In the genomic region with DNA sequence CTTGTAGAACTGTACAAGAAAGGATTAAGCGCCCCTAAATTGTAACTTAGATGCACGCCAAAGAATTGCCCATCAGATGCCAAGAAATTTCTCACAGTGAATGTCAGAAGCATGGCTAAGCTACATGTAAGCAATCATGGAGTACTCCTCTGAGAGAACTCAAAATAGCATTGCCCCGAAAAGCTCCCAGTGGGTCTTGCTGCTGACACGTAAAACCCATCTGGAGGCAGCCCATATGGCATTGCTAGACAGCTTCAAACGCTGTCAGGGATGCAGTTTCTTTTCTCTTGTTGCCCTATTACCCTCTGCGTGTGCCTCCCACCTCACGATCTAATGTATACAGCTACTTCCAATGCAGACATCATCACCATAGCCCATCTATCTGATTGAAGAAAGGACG, we compare ENCODE assay signal across 22 mouse cellular contexts. TPM values are rescaled to one million over a fixed set of nuclear protein-coding genes. Genes with fewer than 3 reads are reported as not detected.
DNase-seq lines count a peak whose midpoint lies in the region; ATAC-seq and TF ChIP-seq lines count a peak whose summit lies in the region.
"Had no signal": no experiment of that assay in that cellular context is flagged by ENCODE, and none has a peak within 500 bp of the region (broad histone marks: within the 10 kb centered on the region; RNA-seq: fewer than 3 reads in every experiment).

No protein-coding gene starts in this region.

- no peaks in the 10 kb centered on the region for H3K27me3 ChIP-seq in forebrain, embryonic 16.5 days (replicated peaks; ENCODE audit: control insufficient read depth, insufficient read depth, low read length)
- H3K27me3 ChIP-seq in forebrain, embryonic 11.5 days (ENCODE audit: control insufficient read depth, insufficient read depth, low read length), result no peaks in the 10 kb centered on the region
- H3K27me3 ChIP-seq in heart, embryonic 13.5 days (replicated peaks), result no peaks in the 10 kb centered on the region
- no peaks in the 10 kb centered on the region for H3K27me3 ChIP-seq in midbrain, postnatal 0 days (ENCODE audit: insufficient read depth, low read length)
- H3K27me3 ChIP-seq in midbrain, embryonic 10.5 days (ENCODE audit: low read depth, poor library complexity, severe bottlenecking), result no peaks in the 10 kb centered on the region
- H3K27me3 ChIP-seq: liver, embryonic 12.5 days; neural tube, embryonic 15.5 days had no signal

- H3K9me3 ChIP-seq in forebrain, embryonic 16.5 days (ENCODE audit: control insufficient read depth, low read length), result no peaks in the 10 kb centered on the region
- no peaks in the 10 kb centered on the region; the same call in 1 of the 2 replicates for H3K9me3 ChIP-seq in forebrain, embryonic 11.5 days (ENCODE audit: control insufficient read depth, low read length)
- peaks cover 6% of the 10 kb centered on the region; the same call in 1 of the 2 replicates for H3K9me3 ChIP-seq in heart, embryonic 13.5 days
- H3K9me3 ChIP-seq in midbrain, postnatal 0 days (ENCODE audit: low read length), result 0 out of 2 replicates have a peak, but pooled peaks cover 3% of the 10 kb centered on the region
- peaks cover 10% of the 10 kb centered on the region for H3K9me3 ChIP-seq in midbrain, embryonic 10.5 days (replicated peaks)
- H3K9me3 ChIP-seq: liver, embryonic 12.5 days; neural tube, embryonic 15.5 days had no signal

- H3K9ac ChIP-seq in forebrain, embryonic 16.5 days (replicated peaks; ENCODE audit: low read depth, low read length), result no peak overlapping the region
- H3K9ac ChIP-seq in forebrain, embryonic 11.5 days (ENCODE audit: low read length), result no peak overlapping the region
- no peak overlapping the region for H3K9ac ChIP-seq in heart, embryonic 13.5 days
- H3K9ac ChIP-seq in midbrain, postnatal 0 days (replicated peaks; ENCODE audit: low read length, poor library complexity, severe bottlenecking), result no peak overlapping the region
- H3K9ac ChIP-seq: liver, embryonic 12.5 days; neural tube, embryonic 15.5 days had no signal

- H3K4me3 ChIP-seq in forebrain, embryonic 16.5 days (replicated peaks; ENCODE audit: low read length), result no peak overlapping the region
- no peak overlapping the region for H3K4me3 ChIP-seq in forebrain, embryonic 11.5 days (ENCODE audit: low read depth, low read length)
- no peak overlapping the region for H3K4me3 ChIP-seq in heart, embryonic 13.5 days
- no peak overlapping the region for H3K4me3 ChIP-seq in midbrain, postnatal 0 days (ENCODE audit: low read depth, low read length)
- H3K4me3 ChIP-seq in midbrain, embryonic 10.5 days, result no peak overlapping the region
- H3K4me3 ChIP-seq: erythroblast, embryonic 14.5 days; left cerebral cortex, adult 2 months; liver, embryonic 12.5 days; neural tube, embryonic 15.5 days had no signal

- intact Hi-C loops in heart, postnatal 25 days (cut with DNase I), result no loop called here

- no peak overlapping the region for H3K27ac ChIP-seq in forebrain, embryonic 16.5 days (ENCODE audit: low read length)
- no peak overlapping the region for H3K27ac ChIP-seq in forebrain, embryonic 11.5 days (ENCODE audit: low read depth, low read length)
- peak overlapping the region; percentile 92 for H3K27ac ChIP-seq in heart, embryonic 13.5 days (replicated peaks)
- H3K27ac ChIP-seq in midbrain, postnatal 0 days (ENCODE audit: low read depth, low read length), result no peak overlapping the region
- no peak overlapping the region for H3K27ac ChIP-seq in midbrain, embryonic 10.5 days (replicated peaks)
- H3K27ac ChIP-seq: left cerebral cortex, adult 2 months; liver, embryonic 12.5 days; neural tube, embryonic 15.5 days had no signal

- no peaks in the 10 kb centered on the region for H3K36me3 ChIP-seq in forebrain, embryonic 16.5 days (ENCODE audit: control insufficient read depth, insufficient read depth)
- no peaks in the 10 kb centered on the region for H3K36me3 ChIP-seq in forebrain, embryonic 11.5 days (ENCODE audit: control insufficient read depth, insufficient read depth, low read length)
- H3K36me3 ChIP-seq in heart, embryonic 13.5 days, result no peaks in the 10 kb centered on the region
- no peaks in the 10 kb centered on the region for H3K36me3 ChIP-seq in midbrain, postnatal 0 days (ENCODE audit: insufficient read depth, low read length)
- H3K36me3 ChIP-seq in midbrain, embryonic 10.5 days, result no peaks in the 10 kb centered on the region
- H3K36me3 ChIP-seq: liver, embryonic 12.5 days; neural tube, embryonic 15.5 days had no signal

- H3K4me1 ChIP-seq in forebrain, embryonic 16.5 days (replicated peaks; ENCODE audit: control insufficient read depth, insufficient read depth, low read length), result peaks cover 2% of the 10 kb centered on the region; the same call in 1 of the 2 replicates
- H3K4me1 ChIP-seq in forebrain, embryonic 11.5 days (replicated peaks; ENCODE audit: control insufficient read depth, insufficient read depth, low read length), result no peaks in the 10 kb centered on the region
- H3K4me1 ChIP-seq in heart, embryonic 13.5 days, result peaks cover 37% of the 10 kb centered on the region
- no peaks in the 10 kb centered on the region for H3K4me1 ChIP-seq in midbrain, postnatal 0 days (ENCODE audit: insufficient read depth, low read length)
- H3K4me1 ChIP-seq in midbrain, embryonic 10.5 days, result peaks cover under 1% of the 10 kb centered on the region; the same call in 1 of the 2 replicates
- H3K4me1 ChIP-seq: liver, embryonic 12.5 days had no signal

- peak; percentile 36; the same call in 1 of the 2 replicates for ATAC-seq in forebrain, embryonic 16.5 days
- no peak for ATAC-seq in forebrain, embryonic 11.5 days (replicated peaks; ENCODE audit: low FRiP score)
- no peak for ATAC-seq in heart, embryonic 13.5 days (ENCODE audit: extremely low read depth, insufficient number of reproducible peaks, low FRiP score, low TSS enrichment)
- ATAC-seq in midbrain, postnatal 0 days (ENCODE audit: low FRiP score), result no peak
- ATAC-seq: activated CD4-positive, CD25-positive, alpha-beta regulatory T cell, adult 4 months; hindbrain, embryonic 16.5 days; liver, embryonic 12.5 days; Patski had no signal

- H3K4me2 ChIP-seq in forebrain, embryonic 16.5 days (ENCODE audit: low read length), result no peak overlapping the region
- H3K4me2 ChIP-seq in forebrain, embryonic 11.5 days (ENCODE audit: low read depth, low read length, severe bottlenecking), result no peak overlapping the region
- no peak overlapping the region for H3K4me2 ChIP-seq in heart, embryonic 13.5 days
- H3K4me2 ChIP-seq in midbrain, postnatal 0 days (ENCODE audit: low read depth, low read length, poor library complexity, severe bottlenecking), result no peak overlapping the region
- H3K4me2 ChIP-seq: liver, embryonic 12.5 days; neural tube, embryonic 15.5 days had no signal

- no peak for DNase-seq in forebrain, embryonic 11.5 days (ENCODE audit: low spot score)
- no peak for DNase-seq in heart, postnatal 25 days (ENCODE audit: low spot score)
- peak; percentile 8 for DNase-seq in midbrain, postnatal 0 days (ENCODE audit: low spot score)
- DNase-seq in midbrain, embryonic 10.5 days (ENCODE audit: low spot score), result no peak
- DNase-seq in skeletal muscle tissue, adult 2 months (ENCODE audit: low read depth, low spot score), result peak; percentile 62
- DNase-seq: adrenal gland, postnatal 14 days; cerebellum, adult 8-10 months; kidney, adult 2 months; kidney, postnatal 14 days; lung, postnatal 14 days; right cerebral cortex, postnatal 4 days; thymus, postnatal 36 days had no signal

- WGBS in forebrain, embryonic 16.5 days, result 70% methylated on average over 8 of the region's 8 CpGs
- 94% methylated on average over 8 of the region's 8 CpGs for WGBS in forebrain, embryonic 11.5 days
- 59% methylated on average over 8 of the region's 8 CpGs for WGBS in heart, embryonic 13.5 days
- 82% methylated on average over 8 of the region's 8 CpGs for WGBS in midbrain, postnatal 0 days
- WGBS in midbrain, embryonic 10.5 days, result 89% methylated on average over 8 of the region's 8 CpGs

- no peak for TF ChIP-seq CTCF in midbrain, postnatal 0 days (IDR thresholded peaks at IDR 0.05)

RNA-seq across cellular contexts. Expression of a gene that starts 28.0 kb away (rescaled TPM):
- 0.37 and 1.1 TPM in 2 replicates for polyA plus RNA-seq in forebrain, embryonic 16.5 days (2015; fragmentation: Nextera tagmentation; extraction: Ambion mirVana)
- 0.44 and 0.68 TPM in 2 replicates for polyA plus RNA-seq in forebrain, embryonic 11.5 days (2014; fragmentation: Nextera tagmentation; extraction: Ambion mirVana)
- 4.1 and 5.4 TPM in 2 replicates for polyA plus RNA-seq in heart, embryonic 13.5 days (2015; fragmentation: Nextera tagmentation; extraction: Ambion mirVana)
- total RNA-seq in heart, postnatal 25 days (2021), result 10 to 100 TPM; 49.6 to 53.1 TPM
- total RNA-seq in midbrain, postnatal 0 days (2014; rRNA removed), result 16.3 and 16.9 TPM in 2 replicates
- polyA plus RNA-seq in midbrain, postnatal 0 days (2015; fragmentation: Nextera tagmentation; extraction: Ambion mirVana), result 2.5 and 3.2 TPM in 2 replicates
- 0.95 and 1.1 TPM in 2 replicates for polyA plus RNA-seq in midbrain, embryonic 10.5 days (2016; fragmentation: Nextera tagmentation; extraction: Ambion mirVana)
- total RNA-seq: megakaryocyte-erythroid progenitor cell, adult 5-6 weeks had no signal
- polyA plus RNA-seq: activated CD4-positive, CD25-positive, alpha-beta regulatory T cell, adult 4 months; erythroblast, embryonic 14.5 days had no signal

Comparison
In these comparisons a context has a peak if more than half of its experiments do, and no peak if none do; other contexts are left out.
1. DNase-seq: peak in midbrain, postnatal 0 days (single experiment) and skeletal muscle tissue, adult 2 months (single experiment); none in forebrain, embryonic 11.5 days (single experiment), heart, postnatal 25 days (single experiment) and midbrain, embryonic 10.5 days (single experiment).